ENCODE assay signal across 8 mouse cellular contexts in the genomic region with DNA sequence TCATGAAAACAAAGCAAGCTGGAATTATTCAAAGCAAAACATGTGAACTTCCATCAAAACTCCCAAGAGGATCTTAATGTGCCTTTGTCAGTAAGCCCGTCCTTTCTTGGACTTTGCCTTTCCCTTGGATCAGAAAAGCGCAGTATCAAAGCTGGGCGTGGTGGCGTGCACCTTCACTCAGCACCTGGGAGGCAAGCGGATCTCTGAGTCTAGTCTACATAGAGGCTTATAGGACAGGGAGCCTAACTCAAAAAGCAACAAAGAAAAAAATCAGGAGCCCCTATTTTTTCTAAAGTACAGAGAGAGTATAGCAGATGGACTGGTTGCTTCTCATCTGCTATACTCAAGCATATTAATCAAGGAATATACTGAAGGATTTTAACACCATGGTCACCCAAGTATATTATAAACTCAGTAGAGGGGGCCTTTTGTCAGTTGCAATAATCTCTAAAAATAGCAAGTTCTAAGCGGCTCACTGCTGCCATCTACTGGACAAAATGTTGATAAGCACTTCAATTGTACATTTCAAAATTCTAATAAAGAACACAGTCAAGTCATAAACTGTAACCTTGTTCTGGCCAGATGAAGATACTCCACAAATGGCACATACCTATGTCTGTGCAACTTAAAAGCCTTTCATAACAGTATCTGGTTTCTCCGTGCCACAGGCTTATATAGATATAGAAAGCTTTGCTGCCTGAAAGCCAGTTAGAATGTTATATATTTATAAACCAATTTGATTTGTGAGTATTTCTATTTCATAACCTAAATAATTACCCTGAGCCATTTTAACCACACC. TPM values are rescaled to one million over a fixed set of nuclear protein-coding genes. Genes with fewer than 3 reads are reported as not detected.
A peak's percentile ranks its signal among the peaks of the same experiment; 100 is the strongest.
DNase-seq lines count a peak whose midpoint lies in the region; ATAC-seq lines count a peak whose summit lies in the region.

No protein-coding gene starts in this region.

- 62% methylated on average over 7 of the region's 7 CpGs for WGBS in heart, embryonic 13.5 days
- WGBS in embryonic facial prominence, embryonic 10.5 days, result 73% methylated on average over 7 of the region's 7 CpGs
- WGBS in intestine, embryonic 15.5 days, result 59% methylated on average over 7 of the region's 7 CpGs
- 78% methylated on average over 7 of the region's 7 CpGs for WGBS in midbrain, embryonic 11.5 days

- H3K4me3 ChIP-seq in heart, embryonic 13.5 days, result no peak overlapping the region
- no peak overlapping the region for H3K4me3 ChIP-seq in embryonic facial prominence, embryonic 10.5 days
- no peak overlapping the region for H3K4me3 ChIP-seq in intestine, embryonic 15.5 days (replicated peaks)
- no peak overlapping the region for H3K4me3 ChIP-seq in midbrain, embryonic 11.5 days (ENCODE audit: low read depth, low read length)

- no peaks in the 10 kb centered on the region for H3K27me3 ChIP-seq in heart, embryonic 13.5 days (replicated peaks)
- no peaks in the 10 kb centered on the region for H3K27me3 ChIP-seq in embryonic facial prominence, embryonic 10.5 days (replicated peaks; ENCODE audit: low read depth, poor library complexity, severe bottlenecking)
- no peaks in the 10 kb centered on the region for H3K27me3 ChIP-seq in intestine, embryonic 15.5 days (replicated peaks)
- no peaks in the 10 kb centered on the region for H3K27me3 ChIP-seq in midbrain, embryonic 11.5 days (ENCODE audit: control insufficient read depth, insufficient read depth, low read length)

- peak overlapping the region; percentile 58; the same call in 1 of the 2 replicates for H3K27ac ChIP-seq in heart, embryonic 13.5 days (replicated peaks)
- no peak overlapping the region for H3K27ac ChIP-seq in embryonic facial prominence, embryonic 10.5 days (replicated peaks)
- H3K27ac ChIP-seq in intestine, embryonic 15.5 days, result no peak overlapping the region
- no peak overlapping the region for H3K27ac ChIP-seq in midbrain, embryonic 11.5 days (ENCODE audit: low read depth, low read length)

- H3K9me3 ChIP-seq in heart, embryonic 13.5 days, result no peaks in the 10 kb centered on the region
- no peaks in the 10 kb centered on the region for H3K9me3 ChIP-seq in embryonic facial prominence, embryonic 10.5 days
- no peaks in the 10 kb centered on the region for H3K9me3 ChIP-seq in intestine, embryonic 15.5 days
- no peaks in the 10 kb centered on the region for H3K9me3 ChIP-seq in midbrain, embryonic 11.5 days (ENCODE audit: control insufficient read depth, low read length)

- no peak for ATAC-seq in heart, embryonic 13.5 days (ENCODE audit: extremely low read depth, insufficient number of reproducible peaks, low FRiP score, low TSS enrichment)
- ATAC-seq in intestine, embryonic 15.5 days, result peak; percentile 79
- peak; percentile 27; the same call in 1 of the 2 replicates for ATAC-seq in midbrain, embryonic 11.5 days (ENCODE audit: low FRiP score)
- no peak for ATAC-seq in frontal cortex, adult (ENCODE audit: low TSS enrichment)

- DNase-seq in heart, adult 11 months, result no peak
- peak; percentile 77 for DNase-seq in 3T3-L1 (ENCODE audit: low read depth, low spot score)
- DNase-seq in Muller cell, postnatal 12 days (ENCODE audit: inconsistent ontology term), result peak; percentile 23
- peak; percentile 38 for DNase-seq in embryonic facial prominence, embryonic 10.5 days (ENCODE audit: low spot score)
- peak; percentile 91 for DNase-seq in midbrain, embryonic 11.5 days (ENCODE audit: low spot score, missing footprints)

- peaks cover 29% of the 10 kb centered on the region for H3K36me3 ChIP-seq in heart, embryonic 13.5 days
- peaks cover 28% of the 10 kb centered on the region for H3K36me3 ChIP-seq in embryonic facial prominence, embryonic 10.5 days (replicated peaks)
- H3K36me3 ChIP-seq in intestine, embryonic 15.5 days, result 0 out of 2 replicates have a peak, but pooled peaks cover 4% of the 10 kb centered on the region
- no peaks in the 10 kb centered on the region; the same call in 1 of the 2 replicates for H3K36me3 ChIP-seq in midbrain, embryonic 11.5 days (ENCODE audit: control insufficient read depth, insufficient read depth, low read length)

- H3K4me2 ChIP-seq in heart, embryonic 13.5 days, result no peak overlapping the region
- H3K4me2 ChIP-seq in intestine, embryonic 15.5 days (replicated peaks), result no peak overlapping the region
- no peak overlapping the region for H3K4me2 ChIP-seq in midbrain, embryonic 11.5 days

- peak overlapping the region; percentile 54; the same call in 1 of the 2 replicates for H3K9ac ChIP-seq in heart, embryonic 13.5 days
- no peak overlapping the region for H3K9ac ChIP-seq in intestine, embryonic 15.5 days
- no peak overlapping the region for H3K9ac ChIP-seq in midbrain, embryonic 11.5 days (ENCODE audit: low read length)

- peaks cover 22% of the 10 kb centered on the region for H3K4me1 ChIP-seq in heart, embryonic 13.5 days
- no peaks in the 10 kb centered on the region for H3K4me1 ChIP-seq in embryonic facial prominence, embryonic 10.5 days
- peaks cover 3% of the 10 kb centered on the region; the same call in 1 of the 2 replicates for H3K4me1 ChIP-seq in intestine, embryonic 15.5 days (replicated peaks)
- no peaks in the 10 kb centered on the region for H3K4me1 ChIP-seq in midbrain, embryonic 11.5 days (ENCODE audit: control insufficient read depth, insufficient read depth, low read length)

RNA-seq across cellular contexts. Expression of gene Ccser2, which starts 31.3 kb away (rescaled TPM):
- polyA plus RNA-seq in heart, embryonic 13.5 days (2015; fragmentation: Nextera tagmentation; extraction: Ambion mirVana), result 51.2 and 54.2 TPM in 2 replicates
- 29.9 and 34.2 TPM in 2 replicates for polyA plus RNA-seq in embryonic facial prominence, embryonic 10.5 days (2016; fragmentation: Nextera tagmentation; extraction: Ambion mirVana)
- polyA plus RNA-seq in intestine, embryonic 15.5 days (2015; fragmentation: Nextera tagmentation; extraction: Ambion mirVana), result 29.4 and 35.1 TPM in 2 replicates
- 27.5 and 29.2 TPM in 2 replicates for polyA plus RNA-seq in midbrain, embryonic 11.5 days (2014; fragmentation: Nextera tagmentation; extraction: Ambion mirVana)

Comparison
In these comparisons a context has a peak if more than half of its experiments do, and no peak if none do; other contexts are left out.
1. ATAC-seq: peak in intestine, embryonic 15.5 days (single experiment) and midbrain, embryonic 11.5 days (single experiment); none in heart, embryonic 13.5 days (single experiment) and frontal cortex, adult (single experiment).